Mouse (Mus musculus) neutrophil, adult 5-6 weeks (primary cell): ENCODE data around the gene Prmt1. TPM values are rescaled to one million over a fixed set of nuclear protein-coding genes. Genes with fewer than 3 reads are reported as not detected.

ENCODE experiments used
- ATAC-seq: fragments of 151-379, 151-347 bp; 2 replicates; pipeline ENCODE4 v1.8.0; 2017; ENCODE audit warnings: mild to moderate bottlenecking, moderate TSS enrichment; ENCODE audit not compliant: insufficient number of reproducible peaks, poor library complexity, low FRiP score, severe bottlenecking; ENCODE audit errors: extremely low read depth
- total RNA-seq: library from RNA; stranded (forward); fragments of 200-1000 nt; gene quantifications from 2 replicates; pipeline ENCODE4 v1.2.3, GENCODE M21; 2017

The Prmt1 gene
- total RNA-seq, 1 experiment from 2014 or later = 52.0 TPM

- ATAC-seq = no peak
Observed at GRCm38 (mm10) chr7:44985595-44986191, 675 bp downstream of the Prmt1 start.

GRCm38 (mm10) chr7:44984833-44985164, 1.6 kb downstream of the Prmt1 start:
- ATAC-seq = no peak

- no peak for ATAC-seq
Observed at GRCm38 (mm10) chr7:44983944-44984832, 2.2 kb downstream of the Prmt1 start.

DNA sequence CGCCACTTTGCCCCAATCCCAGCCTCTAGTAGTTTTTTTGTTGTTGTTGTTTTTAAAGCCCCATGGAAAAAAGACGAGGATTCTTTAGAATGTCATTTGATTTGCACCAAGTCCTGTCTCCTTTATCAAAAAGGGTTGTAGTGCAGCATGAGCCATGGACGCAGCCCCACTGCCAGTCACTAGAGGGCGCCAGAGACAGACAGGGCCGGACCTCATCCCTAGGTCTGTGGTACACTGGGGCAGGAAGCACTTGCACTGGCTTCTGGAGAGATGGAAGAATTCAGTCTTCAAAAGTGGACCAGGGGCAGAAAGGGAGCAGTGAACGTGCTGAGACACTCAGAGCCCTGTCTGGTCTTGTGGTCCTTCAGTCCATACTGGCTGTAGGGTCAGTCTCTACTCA, 3.3 kb downstream of the Prmt1 start:
- ATAC-seq = peak; percentile 31; the same call in 1 of the 2 replicates

DNA sequence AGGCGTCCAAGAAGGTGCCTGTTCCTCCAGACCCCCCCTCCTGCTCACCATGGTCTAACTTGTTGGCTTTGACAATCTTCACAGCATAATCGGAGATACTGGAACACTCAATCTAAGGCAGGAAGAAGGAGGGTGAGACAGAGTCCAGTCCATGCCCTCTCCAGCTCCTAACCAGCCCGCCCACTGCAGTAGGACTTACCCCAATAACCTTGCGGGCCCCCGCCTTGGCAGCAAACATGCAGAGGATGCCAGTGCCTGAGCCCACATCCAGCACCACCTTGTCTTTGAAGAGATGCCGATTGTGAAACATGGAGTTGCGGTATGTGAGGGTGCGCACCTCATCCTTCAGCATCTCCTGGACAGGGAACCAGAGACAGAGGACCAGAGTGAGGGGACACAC, 4.8 kb downstream of the Prmt1 start:
- no peak for ATAC-seq

DNA sequence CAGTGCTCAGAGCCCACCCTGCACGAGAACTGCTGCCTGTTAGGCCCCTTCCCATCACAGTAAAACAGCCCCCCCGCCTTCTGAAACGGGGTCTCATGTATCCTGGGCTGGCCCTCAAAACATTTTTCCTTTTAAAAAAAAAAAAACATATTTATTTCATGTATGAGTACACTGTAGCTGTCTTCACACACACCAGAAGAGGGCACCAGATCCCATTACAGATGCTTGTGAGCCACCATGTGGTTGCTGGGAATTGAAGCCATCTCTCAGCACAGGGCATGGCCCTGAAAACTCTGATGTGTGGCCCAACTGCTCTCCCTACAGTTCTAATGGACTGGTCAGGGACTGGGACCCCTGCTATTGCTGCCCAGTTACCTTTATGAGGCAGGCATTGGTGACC, 8.1 kb downstream of the Prmt1 start:
- no peak for ATAC-seq

GRCm38 (mm10) chr7:44975117-44975419, 11.3 kb downstream of the Prmt1 start:
- ATAC-seq = no peak

GRCm38 (mm10) chr7:44974383-44975116, 11.8 kb downstream of the Prmt1 start, which contains the start of gene Cpt1c:
Cpt1c (minus strand) TSS chr7:44974851.
- no peak for ATAC-seq

GRCm38 (mm10) chr7:44973415-44974130, 12.8 kb downstream of the Prmt1 start:
- ATAC-seq = no peak

DNA sequence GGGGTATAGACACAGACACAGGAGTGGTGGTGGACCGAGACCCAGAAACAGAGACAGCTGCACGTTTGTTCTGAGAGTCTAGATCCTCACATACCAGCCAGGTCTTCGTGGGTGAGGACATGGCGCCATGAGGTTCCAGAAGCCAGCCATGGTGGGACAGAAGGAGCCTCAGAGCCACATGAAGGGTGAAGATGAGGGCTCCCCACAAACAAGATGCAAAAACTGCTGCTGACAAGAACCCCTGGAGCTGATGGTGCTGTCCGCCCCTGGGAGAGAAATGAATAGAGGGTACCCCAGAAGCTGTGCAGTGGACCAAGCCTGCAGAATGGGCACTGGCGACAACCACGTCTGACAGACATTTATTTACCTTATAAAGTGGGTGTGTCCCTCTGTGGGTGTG, 15.2 kb downstream of the Prmt1 start:
- no peak for ATAC-seq

- ATAC-seq = peak; percentile 59
Observed at GRCm38 (mm10) chr7:44970231-44970691, 16.1 kb downstream of the Prmt1 start.

- ATAC-seq = no peak
Observed at GRCm38 (mm10) chr7:44966638-44967037, 19.7 kb downstream of the Prmt1 start.

- no peak for ATAC-seq
Observed at GRCm38 (mm10) chr7:44965975-44966374, 20.4 kb downstream of the Prmt1 start.

GRCm38 (mm10) chr7:44964990-44965389, 21.4 kb downstream of the Prmt1 start:
- ATAC-seq = no peak

- ATAC-seq = no peak
Observed at GRCm38 (mm10) chr7:44962831-44963230, 23.5 kb downstream of the Prmt1 start.

DNA sequence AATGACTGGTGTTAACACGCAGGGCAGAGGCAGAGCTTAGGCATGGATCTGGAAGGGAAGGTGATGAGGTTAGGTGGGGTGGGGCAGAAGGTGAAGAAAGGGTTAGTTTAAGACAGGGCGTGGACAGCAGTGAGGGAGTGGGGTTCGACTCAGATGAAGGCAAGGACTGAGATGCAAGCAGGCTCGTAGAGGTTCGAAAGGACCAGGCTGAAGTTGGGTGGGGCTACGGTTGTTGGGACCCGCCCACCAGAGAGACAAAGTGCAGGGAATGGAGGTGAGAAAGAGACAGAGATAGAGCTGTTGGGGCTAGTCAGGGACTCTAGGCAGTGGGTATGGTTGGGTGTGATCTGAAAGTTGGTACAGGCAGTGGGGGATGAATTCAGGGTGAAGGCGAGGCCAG, 24.0 kb downstream of the Prmt1 start:
- ATAC-seq = no peak

DNA sequence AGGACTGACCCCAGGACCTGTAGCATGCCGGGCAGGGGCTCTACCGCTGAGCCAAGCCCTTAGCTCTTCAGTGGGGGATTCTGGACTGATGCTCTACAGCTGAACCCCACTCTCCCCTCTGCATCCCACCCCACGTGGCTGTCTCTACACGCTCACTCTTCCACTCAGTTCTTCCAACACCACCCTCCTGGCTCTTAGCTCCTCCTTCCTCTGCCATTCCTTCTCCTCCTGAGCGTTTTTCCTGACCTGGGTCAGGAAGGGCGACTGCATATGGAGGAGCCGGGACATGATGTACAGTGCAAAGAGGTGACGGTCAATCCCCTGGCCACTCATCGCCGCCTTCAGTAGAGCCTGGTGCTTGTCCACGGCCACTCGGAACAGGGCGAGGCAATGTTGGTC, 25.9 kb downstream of the Prmt1 start:
- no peak for ATAC-seq

- no peak for ATAC-seq
Observed at GRCm38 (mm10) chr7:44959874-44960511, 26.4 kb downstream of the Prmt1 start.

- ATAC-seq = no peak
Observed at GRCm38 (mm10) chr7:44959281-44959680, 27.1 kb downstream of the Prmt1 start.
